Mouse (Mus musculus) neural tube, embryonic 14.5 days (tissue): ENCODE measurements around the gene Carm1. TPM values are rescaled to one million over a fixed set of nuclear protein-coding genes. Genes with fewer than 3 reads are reported as not detected.

ENCODE experiments used
- ATAC-seq: fragments of 200-750 bp; cut with Nextera tagmentation; 2 replicates; pipeline ENCODE4 v1.8.0; 2017; ENCODE audit warnings: low read depth, mild to moderate bottlenecking, moderate TSS enrichment, moderate library complexity
- H3K27ac ChIP-seq: fragments of 300-500 bp; sonication (generic); 2 replicates; pipeline ENCODE4 v1.5.1; 2014; ENCODE audit warnings: low read depth, mild to moderate bottlenecking, control low read depth, low read length, moderate library complexity, mixed read lengths
- H3K27me3 ChIP-seq: fragments of 300-500 bp; sonication (generic); 2 replicates; pipeline ENCODE4 v1.6.1; 2014; ENCODE audit warnings: low read length; ENCODE audit not compliant: control insufficient read depth, insufficient read depth
- H3K36me3 ChIP-seq: fragments of 300-500 bp; sonication (generic); 2 replicates; pipeline ENCODE4 v1.6.1; 2014; ENCODE audit warnings: low read length, mixed read lengths; ENCODE audit not compliant: control insufficient read depth, insufficient read depth
- H3K4me1 ChIP-seq: fragments of 300-500 bp; sonication (generic); 2 replicates; pipeline ENCODE4 v1.6.1; 2014; ENCODE audit warnings: low read length; ENCODE audit not compliant: control insufficient read depth, insufficient read depth
- H3K4me2 ChIP-seq: fragments of 300-500 bp; sonication (generic); 2 replicates; pipeline ENCODE4 v1.6.1; 2014; ENCODE audit warnings: mild to moderate bottlenecking, low read depth, low read length, control low read depth
- H3K4me3 ChIP-seq: fragments of 300-500 bp; sonication (generic); 2 replicates; pipeline ENCODE4 v1.5.1; 2014; ENCODE audit warnings: low read depth, low read length, control low read depth, mixed read lengths
- H3K9ac ChIP-seq: fragments of 300-500 bp; sonication (generic); replicated peaks from 2 replicates; pipeline ENCODE4 v1.6.1; 2014; ENCODE audit warnings: low read depth, mild to moderate bottlenecking, control low read depth, low read length, mixed read lengths
- H3K9me3 ChIP-seq: fragments of 300-500 bp; sonication (generic); 2 replicates; pipeline ENCODE4 v1.6.1; 2016; ENCODE audit warnings: low read length; ENCODE audit not compliant: control insufficient read depth
- WGBS: fragments of 180-500 bp; shearing (Covaris S2); extraction: QIAGEN DNeasy Blood & Tissue Kit; methylation state at CpG from one replicate; pipeline ENCODE4 v1.1.7; 2014; 5-methylcytosine and 5-hydroxymethylcytosine counted together
- polyA plus RNA-seq: library from polyadenylated mRNA; unstranded; fragments of >200 nt; fragmentation: Nextera tagmentation; extraction: Ambion mirVana; gene quantifications from 2 replicates; pipeline ENCODE4 v1.2.1, GENCODE M21; 2014

Carm1 gene
- polyA plus RNA-seq, 1 experiment from 2014 or later = 30.1 TPM

DNA sequence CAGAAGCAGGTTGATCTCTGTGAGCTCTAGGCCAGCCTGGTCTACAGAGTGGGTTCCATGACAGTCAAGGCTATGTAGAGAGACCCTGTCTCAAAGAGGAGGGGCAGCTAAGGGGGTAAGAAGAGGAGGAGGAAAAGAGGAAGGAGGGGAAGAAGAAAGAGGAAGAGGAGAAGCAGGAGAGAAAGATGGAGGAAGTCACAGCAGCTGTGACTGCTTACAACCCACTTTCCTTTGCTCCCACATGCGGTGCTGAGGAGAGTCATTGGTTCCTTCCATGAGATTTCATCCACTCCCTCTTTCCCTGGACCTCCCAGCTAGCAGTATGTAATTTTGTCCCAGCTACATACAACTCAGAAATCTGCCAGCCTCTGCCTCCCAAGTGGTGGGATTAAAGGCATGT, 60.0 kb downstream of the Carm1 start:
- H3K4me2 ChIP-seq = no peak overlapping the region
- no peaks in the 10 kb centered on the region for H3K27me3 ChIP-seq
- no peaks in the 10 kb centered on the region for H3K36me3 ChIP-seq
- H3K9me3 ChIP-seq = no peaks in the 10 kb centered on the region
- no peak overlapping the region for H3K4me3 ChIP-seq
- H3K4me1 ChIP-seq = no peaks in the 10 kb centered on the region
- no peak overlapping the region for H3K27ac ChIP-seq
- H3K9ac ChIP-seq = no peak overlapping the region
- 81% methylated on average over 1 of the region's 1 CpGs for WGBS
- no peak for ATAC-seq

- H3K36me3 ChIP-seq = no peaks in the 10 kb centered on the region
- ATAC-seq = no peak
- no peak overlapping the region for H3K4me2 ChIP-seq
- H3K27me3 ChIP-seq = no peaks in the 10 kb centered on the region
- H3K27ac ChIP-seq = no peak overlapping the region
- H3K9ac ChIP-seq = no peak overlapping the region
- H3K9me3 ChIP-seq = no peaks in the 10 kb centered on the region
- H3K4me3 ChIP-seq = no peak overlapping the region
- WGBS = 89% methylated on average over 1 of the region's 1 CpGs
- H3K4me1 ChIP-seq = peaks cover under 1% of the 10 kb centered on the region; the same call in 1 of the 2 replicates
Observed at GRCm38 (mm10) chr9:21609861-21610260, 63.2 kb downstream of the Carm1 start.

DNA sequence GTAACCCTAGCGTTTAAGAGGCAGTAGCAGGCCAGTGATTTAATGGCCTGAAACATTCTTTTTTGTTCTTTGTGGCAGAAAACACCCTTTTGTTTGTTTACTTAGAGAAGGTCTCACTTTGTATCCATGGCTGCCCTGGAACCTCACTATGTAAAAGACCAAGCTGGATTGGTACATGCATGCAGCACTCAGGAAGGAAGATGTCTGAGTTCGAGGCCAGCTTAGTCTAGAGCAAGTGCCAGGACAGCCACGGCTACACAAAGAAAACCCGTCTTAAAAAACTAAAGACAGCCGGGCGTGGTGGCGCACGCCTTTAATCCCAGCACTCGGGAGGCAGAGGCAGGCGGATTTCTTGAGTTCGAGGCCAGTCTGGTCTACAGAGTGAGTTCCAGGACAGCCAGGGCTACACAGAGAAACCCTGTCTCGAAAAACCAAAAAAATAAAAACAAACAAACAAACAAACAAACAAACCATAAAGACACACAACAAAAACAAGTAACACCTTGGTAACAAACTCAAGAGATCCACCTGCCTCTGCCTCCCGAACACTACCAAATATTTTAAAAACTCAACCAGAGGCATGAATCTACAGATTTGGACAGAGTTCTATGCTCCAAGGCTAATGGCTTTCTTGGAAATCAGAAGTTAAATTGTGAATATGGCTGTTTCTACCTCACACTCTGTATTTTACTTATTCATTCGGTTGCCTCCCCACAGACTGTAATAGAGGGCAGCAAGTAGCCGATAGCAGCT, 68.3 kb downstream of the Carm1 start:
- 75% methylated on average over 15 of the region's 15 CpGs for WGBS
- Histone ChIP-seq H3K36me3 (no peaks in the 10 kb centered on the region), H3K4me3 (peak overlapping the region; percentile 81), H3K9me3 (no peaks in the 10 kb centered on the region), H3K27me3 (no peaks in the 10 kb centered on the region), H3K9ac (peak overlapping the region; percentile 57), H3K4me1 (peaks cover 16% of the 10 kb centered on the region), H3K4me2 (peak overlapping the region; percentile 75), H3K27ac (peak overlapping the region; percentile 99)
- ATAC-seq = no peak

- under 1% methylated on average over 43 of the region's 45 CpGs for WGBS
- peak; percentile 94 for ATAC-seq
- no peaks in the 10 kb centered on the region for H3K9me3 ChIP-seq
- H3K4me2 ChIP-seq = peak within 1 kb of the TSS; percentile 75
- H3K9ac ChIP-seq = peak within 1 kb of the TSS; percentile 96
- peak within 1 kb of the TSS; percentile 81 for H3K4me3 ChIP-seq
- no peaks in the 10 kb centered on the region for H3K27me3 ChIP-seq
- H3K36me3 ChIP-seq = no peaks in the 10 kb centered on the region
- H3K27ac ChIP-seq = peak within 1 kb of the TSS; percentile 99
- peaks cover 16% of the 10 kb centered on the region for H3K4me1 ChIP-seq
Observed at GRCm38 (mm10) chr9:21615617-21616231, 69.0 kb downstream of the Carm1 start, which contains the start of gene Smarca4. Smarca4 (plus strand) TSS chr9:21616169.

GRCm38 (mm10) chr9:21616232-21616781, 69.6 kb downstream of the Carm1 start:
- peak; percentile 84 for ATAC-seq
- Histone ChIP-seq H3K4me2 (peak overlapping the region; percentile 56), H3K36me3 (no peaks in the 10 kb centered on the region), H3K27ac (peak overlapping the region; percentile 99), H3K4me1 (peaks cover 16% of the 10 kb centered on the region), H3K4me3 (peak overlapping the region; percentile 81), H3K9me3 (no peaks in the 10 kb centered on the region), H3K27me3 (no peaks in the 10 kb centered on the region), H3K9ac (peak overlapping the region; percentile 96)
- WGBS = under 1% methylated on average over 50 of the region's 57 CpGs

DNA sequence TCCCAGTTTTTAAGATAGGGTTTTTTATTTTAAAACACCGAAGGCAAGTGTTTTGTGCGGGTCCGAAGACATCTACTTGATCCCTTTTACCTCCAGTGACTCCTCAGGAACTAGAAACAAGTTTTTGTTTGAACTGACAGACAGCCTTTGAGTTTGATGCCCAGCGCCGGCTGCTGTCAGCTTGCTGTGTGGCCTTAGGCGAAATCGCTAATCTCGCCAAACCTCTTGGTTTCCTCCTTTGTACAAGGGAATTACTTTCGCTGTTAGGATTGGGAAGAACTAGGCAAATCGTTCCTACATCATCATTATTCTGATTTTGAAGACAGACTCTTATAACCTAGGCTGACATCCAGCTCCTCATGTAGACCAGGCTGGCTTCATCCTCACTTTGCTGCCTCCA, 70.4 kb downstream of the Carm1 start:
- H3K4me1 ChIP-seq = peaks cover 16% of the 10 kb centered on the region
- peak overlapping the region; percentile 99 for H3K27ac ChIP-seq
- H3K27me3 ChIP-seq = no peaks in the 10 kb centered on the region
- 14% methylated on average over 10 of the region's 10 CpGs for WGBS
- no peak for ATAC-seq
- no peaks in the 10 kb centered on the region for H3K9me3 ChIP-seq
- H3K9ac ChIP-seq = peak overlapping the region; percentile 96
- H3K36me3 ChIP-seq = no peaks in the 10 kb centered on the region
- H3K4me3 ChIP-seq = peak overlapping the region; percentile 81
- peak overlapping the region; percentile 56 for H3K4me2 ChIP-seq

DNA sequence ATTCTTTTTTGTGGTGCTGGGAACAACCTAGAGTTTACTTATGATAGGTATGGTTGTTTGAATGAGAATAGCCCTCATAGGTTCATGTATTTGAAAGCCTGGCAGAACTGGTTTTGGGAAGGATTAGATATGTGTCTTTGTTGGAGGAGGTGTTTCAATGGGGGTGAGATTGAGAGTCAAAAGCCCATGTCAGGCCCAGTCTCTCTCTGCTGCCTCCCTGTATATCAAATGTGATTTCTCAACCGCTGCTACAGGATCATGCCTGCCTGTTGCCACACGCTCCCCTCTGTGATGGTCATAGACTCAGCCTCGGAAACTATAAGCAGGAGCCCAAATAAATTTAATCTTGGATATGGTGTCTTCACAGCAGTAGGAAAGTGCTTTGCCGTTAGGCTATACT, 73.5 kb downstream of the Carm1 start:
- Histone ChIP-seq H3K9me3 (no peaks in the 10 kb centered on the region), H3K4me2 (no peak overlapping the region), H3K9ac (no peak overlapping the region), H3K4me3 (no peak overlapping the region), H3K36me3 (no peaks in the 10 kb centered on the region), H3K27ac (no peak overlapping the region), H3K4me1 (peaks cover 12% of the 10 kb centered on the region), H3K27me3 (no peaks in the 10 kb centered on the region)
- 84% methylated on average over 4 of the region's 4 CpGs for WGBS
- no peak for ATAC-seq

- Histone ChIP-seq H3K4me2 (no peak overlapping the region), H3K4me1 (peaks cover 10% of the 10 kb centered on the region), H3K36me3 (no peaks in the 10 kb centered on the region), H3K27ac (no peak overlapping the region), H3K9ac (no peak overlapping the region), H3K27me3 (no peaks in the 10 kb centered on the region), H3K9me3 (no peaks in the 10 kb centered on the region), H3K4me3 (no peak overlapping the region)
- 94% methylated on average over 1 of the region's 1 CpGs for WGBS
- no peak for ATAC-seq
Observed at GRCm38 (mm10) chr9:21622676-21623075, 76.0 kb downstream of the Carm1 start.
